Mouse (Mus musculus) frontal cortex, adult (tissue): ENCODE measurements at regions not wholly inside any gene's neighbourhood (a gene's known extent, or its start where the extent isn't known, plus 50 kb on each side); places are given as distances from the start of the nearest gene placed in this dataset.

Source experiments
- ATAC-seq: cut with Nextera tagmentation; 2 replicates; pipeline ENCODE4 v1.9.2; 2017; ENCODE audit warnings: mild to moderate bottlenecking, moderate library complexity, mixed read lengths; ENCODE audit not compliant: low TSS enrichment

GRCm38 (mm10) chr6:52481975-52482374, 158.2 kb downstream of the Hibadh start:
- ATAC-seq, result no peak

DNA sequence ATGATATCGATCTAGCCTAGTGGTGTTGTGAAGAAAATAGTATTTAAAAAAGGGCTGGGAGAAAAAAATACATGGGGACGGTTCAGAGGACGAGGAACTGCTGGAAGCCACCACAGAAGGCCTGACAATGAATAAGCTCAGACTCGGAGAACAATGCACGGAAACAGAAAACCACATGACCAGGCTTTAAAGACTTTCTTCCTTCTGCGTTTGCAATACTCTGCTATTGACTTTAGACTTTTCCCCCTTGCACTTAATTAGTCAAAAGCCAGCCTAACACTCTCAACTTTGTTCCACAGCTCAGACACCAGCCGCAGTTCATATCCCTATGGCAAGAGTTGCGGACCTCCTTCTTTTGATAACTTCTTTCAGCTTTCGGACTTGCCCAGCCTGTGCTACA, 154.0 kb downstream of the Hibadh start:
- ATAC-seq, result no peak

DNA sequence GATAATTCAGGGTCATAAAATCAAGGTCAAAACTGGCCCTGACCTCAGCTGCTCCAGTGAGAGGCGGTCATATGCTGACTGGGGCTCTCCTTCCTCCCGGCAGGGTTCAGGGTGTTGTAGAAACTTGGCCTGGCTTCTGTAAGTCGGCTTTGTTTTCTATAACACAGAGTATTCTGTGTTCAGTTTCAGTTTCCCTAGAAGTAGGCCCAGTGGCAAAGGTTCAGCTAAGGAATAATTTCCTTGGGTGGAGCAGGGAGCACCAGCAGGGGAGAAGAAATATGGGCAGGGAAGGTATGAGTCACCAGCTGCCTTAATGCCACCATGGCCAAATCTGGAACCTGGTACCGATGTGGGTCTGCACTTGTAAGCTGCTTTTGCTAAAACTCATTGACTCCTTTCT, 153.5 kb downstream of the Hibadh start:
- no peak for ATAC-seq

GRCm38 (mm10) chr6:52487861-52488260, 152.3 kb downstream of the Hibadh start:
- no peak for ATAC-seq

GRCm38 (mm10) chr6:52490264-52490775, 149.9 kb downstream of the Hibadh start:
- no peak for ATAC-seq

- no peak for ATAC-seq
Observed at GRCm38 (mm10) chr6:52495301-52495700, 144.9 kb downstream of the Hibadh start.

- no peak for ATAC-seq
Observed at GRCm38 (mm10) chr6:52495855-52496254, 144.3 kb downstream of the Hibadh start.
